Mouse (Mus musculus): ENCODE measurements around the gene Tmem131l.

- TF ChIP-seq POLR2A (IDR thresholded peaks at IDR 0.05; ENCODE audit: low read depth, low read length), result no peak
- TF ChIP-seq CTCF (IDR thresholded peaks at IDR 0.05; ENCODE audit: extremely low read depth, insufficient read length, insufficient replicate concordance, low read depth, low read length), result no peak
Measured at GRCm38 (mm10) chr3:84035728-84036364, 4.1 kb downstream of the Tmem131l start.
